Mouse (Mus musculus): ENCODE data around the gene Tcp11l1. TPM values are rescaled to one million over a fixed set of nuclear protein-coding genes. Genes with fewer than 3 reads are reported as not detected.

The Tcp11l1 gene
- 31.4 and 36.8 TPM in 2 replicates for polyA plus RNA-seq (2015; fragmentation: Nextera tagmentation; extraction: Ambion mirVana)

GRCm38 (mm10) chr2:104711585-104712485 is at the start of gene Tcp11l1:
TSS of gene Tcp11l1 (minus strand) at chr2:104712169.
- peak within 1 kb of the TSS; percentile 85 for H3K9ac ChIP-seq (replicated peaks; ENCODE audit: low read length)
- no peaks in the 10 kb centered on the region for H3K9me3 ChIP-seq (ENCODE audit: low read length)
- H3K4me2 ChIP-seq (replicated peaks; ENCODE audit: low read depth, low read length) = peak within 1 kb of the TSS; percentile 79
- H3K4me3 ChIP-seq (ENCODE audit: low read length) = peak within 1 kb of the TSS; percentile 86
- H3K4me1 ChIP-seq (ENCODE audit: insufficient read depth, low read length) = peaks cover 10% of the 10 kb centered on the region
- H3K27me3 ChIP-seq (ENCODE audit: insufficient read depth, low read length) = no peaks in the 10 kb centered on the region
- WGBS = under 1% methylated on average over 82 of the region's 99 CpGs
- H3K36me3 ChIP-seq (ENCODE audit: insufficient read depth, low read length) = no peaks in the 10 kb centered on the region
- peak within 1 kb of the TSS; percentile 83 for H3K27ac ChIP-seq (ENCODE audit: low read length)
- ATAC-seq (ENCODE audit: low FRiP score, low TSS enrichment) = peak; percentile 92

- ATAC-seq (ENCODE audit: low FRiP score, low TSS enrichment) = no peak
Observed at GRCm38 (mm10) chr2:104750611-104751010, 38.6 kb upstream of the Tcp11l1 start.

GRCm38 (mm10) chr2:104748652-104749183 is 36.7 kb upstream of the Tcp11l1 start:
- H3K9me3 ChIP-seq (ENCODE audit: low read length) = no peaks in the 10 kb centered on the region
- H3K4me2 ChIP-seq (replicated peaks; ENCODE audit: low read depth, low read length) = no peak overlapping the region
- 78% methylated on average over 5 of the region's 5 CpGs for WGBS
- H3K36me3 ChIP-seq (ENCODE audit: insufficient read depth, low read length) = no peaks in the 10 kb centered on the region
- ATAC-seq (ENCODE audit: low FRiP score, low TSS enrichment) = no peak
- H3K4me1 ChIP-seq (ENCODE audit: insufficient read depth, low read length) = no peaks in the 10 kb centered on the region
- H3K9ac ChIP-seq (replicated peaks; ENCODE audit: low read length) = no peak overlapping the region
- H3K27me3 ChIP-seq (ENCODE audit: insufficient read depth, low read length) = no peaks in the 10 kb centered on the region
- no peak overlapping the region for H3K27ac ChIP-seq (ENCODE audit: low read length)
- no peak overlapping the region for H3K4me3 ChIP-seq (ENCODE audit: low read length)

More at GRCm38 (mm10) chr2:104750611-104751010, 38.6 kb upstream of the Tcp11l1 start:
- Histone ChIP-seq H3K4me1 (ENCODE audit: insufficient read depth, low read length) (no peaks in the 10 kb centered on the region), H3K9me3 (ENCODE audit: low read length) (no peaks in the 10 kb centered on the region), H3K4me3 (ENCODE audit: low read length) (no peak overlapping the region), H3K27ac (ENCODE audit: low read length) (no peak overlapping the region), H3K27me3 (ENCODE audit: insufficient read depth, low read length) (no peaks in the 10 kb centered on the region), H3K36me3 (ENCODE audit: insufficient read depth, low read length) (no peaks in the 10 kb centered on the region), H3K4me2 (replicated peaks; ENCODE audit: low read depth, low read length) (no peak overlapping the region), H3K9ac (replicated peaks; ENCODE audit: low read length) (no peak overlapping the region)
- WGBS = 66% methylated on average over 3 of the region's 3 CpGs

GRCm38 (mm10) chr2:104746251-104746650 is 34.3 kb upstream of the Tcp11l1 start:
- WGBS = 66% methylated on average over 8 of the region's 8 CpGs
- Histone ChIP-seq H3K4me2 (replicated peaks; ENCODE audit: low read depth, low read length) (no peak overlapping the region), H3K36me3 (ENCODE audit: insufficient read depth, low read length) (no peaks in the 10 kb centered on the region), H3K9me3 (ENCODE audit: low read length) (no peaks in the 10 kb centered on the region), H3K9ac (replicated peaks; ENCODE audit: low read length) (no peak overlapping the region), H3K27ac (ENCODE audit: low read length) (no peak overlapping the region), H3K4me1 (ENCODE audit: insufficient read depth, low read length) (peaks cover 17% of the 10 kb centered on the region), H3K27me3 (ENCODE audit: insufficient read depth, low read length) (no peaks in the 10 kb centered on the region), H3K4me3 (ENCODE audit: low read length) (no peak overlapping the region)
- ATAC-seq (ENCODE audit: low FRiP score, low TSS enrichment) = no peak

GRCm38 (mm10) chr2:104743971-104744370 is 32.0 kb upstream of the Tcp11l1 start:
- no peaks in the 10 kb centered on the region for H3K9me3 ChIP-seq (ENCODE audit: low read length)
- H3K36me3 ChIP-seq (ENCODE audit: insufficient read depth, low read length) = no peaks in the 10 kb centered on the region
- H3K9ac ChIP-seq (replicated peaks; ENCODE audit: low read length) = no peak overlapping the region
- no peaks in the 10 kb centered on the region for H3K27me3 ChIP-seq (ENCODE audit: insufficient read depth, low read length)
- H3K4me2 ChIP-seq (replicated peaks; ENCODE audit: low read depth, low read length) = no peak overlapping the region
- no peak overlapping the region for H3K27ac ChIP-seq (ENCODE audit: low read length)
- WGBS = 43% methylated on average over 5 of the region's 5 CpGs
- ATAC-seq (ENCODE audit: low FRiP score, low TSS enrichment) = peak; percentile 5; the same call in 1 of the 2 replicates
- no peak overlapping the region for H3K4me3 ChIP-seq (ENCODE audit: low read length)
- H3K4me1 ChIP-seq (ENCODE audit: insufficient read depth, low read length) = peaks cover 28% of the 10 kb centered on the region

- Histone ChIP-seq H3K27me3 (ENCODE audit: insufficient read depth, low read length) (no peaks in the 10 kb centered on the region), H3K9me3 (ENCODE audit: low read length) (no peaks in the 10 kb centered on the region), H3K4me2 (replicated peaks; ENCODE audit: low read depth, low read length) (peak overlapping the region; percentile 85), H3K27ac (ENCODE audit: low read length) (peak overlapping the region; percentile 93), H3K4me1 (ENCODE audit: insufficient read depth, low read length) (peaks cover 31% of the 10 kb centered on the region), H3K36me3 (ENCODE audit: insufficient read depth, low read length) (no peaks in the 10 kb centered on the region), H3K4me3 (ENCODE audit: low read length) (peak overlapping the region; percentile 78), H3K9ac (replicated peaks; ENCODE audit: low read length) (peak overlapping the region; percentile 86)
- ATAC-seq (ENCODE audit: low FRiP score, low TSS enrichment) = peak; percentile 74
- WGBS = 6% methylated on average over 7 of the region's 7 CpGs
Observed at GRCm38 (mm10) chr2:104743160-104743559, 31.2 kb upstream of the Tcp11l1 start.

- H3K4me1 ChIP-seq (ENCODE audit: insufficient read depth, low read length) = peaks cover 31% of the 10 kb centered on the region
- no peaks in the 10 kb centered on the region for H3K36me3 ChIP-seq (ENCODE audit: insufficient read depth, low read length)
- peak within 1 kb of the TSS; percentile 78 for H3K4me3 ChIP-seq (ENCODE audit: low read length)
- peak; percentile 92 for ATAC-seq (ENCODE audit: low FRiP score, low TSS enrichment)
- no peaks in the 10 kb centered on the region for H3K27me3 ChIP-seq (ENCODE audit: insufficient read depth, low read length)
- WGBS = under 1% methylated on average over 31 of the region's 31 CpGs
- peak within 1 kb of the TSS; percentile 85 for H3K4me2 ChIP-seq (replicated peaks; ENCODE audit: low read depth, low read length)
- peak within 1 kb of the TSS; percentile 86 for H3K9ac ChIP-seq (replicated peaks; ENCODE audit: low read length)
- peak within 1 kb of the TSS; percentile 93 for H3K27ac ChIP-seq (ENCODE audit: low read length)
- H3K9me3 ChIP-seq (ENCODE audit: low read length) = no peaks in the 10 kb centered on the region
Observed at GRCm38 (mm10) chr2:104742741-104743064, 30.7 kb upstream of the Tcp11l1 start, which contains the start of gene Depdc7. TSS of gene Depdc7 (minus strand) at chr2:104742878.

GRCm38 (mm10) chr2:104741896-104742740 is 30.1 kb upstream of the Tcp11l1 start:
- Histone ChIP-seq H3K4me2 (replicated peaks; ENCODE audit: low read depth, low read length) (peak overlapping the region; percentile 85), H3K4me3 (ENCODE audit: low read length) (peak overlapping the region; percentile 78), H3K4me1 (ENCODE audit: insufficient read depth, low read length) (peaks cover 31% of the 10 kb centered on the region), H3K27ac (ENCODE audit: low read length) (peak overlapping the region; percentile 93), H3K9me3 (ENCODE audit: low read length) (no peaks in the 10 kb centered on the region), H3K9ac (replicated peaks; ENCODE audit: low read length) (peak overlapping the region; percentile 86), H3K36me3 (ENCODE audit: insufficient read depth, low read length) (no peaks in the 10 kb centered on the region), H3K27me3 (ENCODE audit: insufficient read depth, low read length) (no peaks in the 10 kb centered on the region)
- ATAC-seq (ENCODE audit: low FRiP score, low TSS enrichment) = peak; percentile 8; the same call in 1 of the 2 replicates
- 5% methylated on average over 46 of the region's 46 CpGs for WGBS

- Histone ChIP-seq H3K4me2 (replicated peaks; ENCODE audit: low read depth, low read length) (peak overlapping the region; percentile 85), H3K9me3 (ENCODE audit: low read length) (no peaks in the 10 kb centered on the region), H3K36me3 (ENCODE audit: insufficient read depth, low read length) (no peaks in the 10 kb centered on the region), H3K27ac (ENCODE audit: low read length) (no peak overlapping the region), H3K9ac (replicated peaks; ENCODE audit: low read length) (0 out of 2 replicates have a peak overlapping the region, but pooled peaks have one; percentile 13), H3K4me3 (ENCODE audit: low read length) (peak overlapping the region; percentile 78), H3K27me3 (ENCODE audit: insufficient read depth, low read length) (no peaks in the 10 kb centered on the region), H3K4me1 (ENCODE audit: insufficient read depth, low read length) (peaks cover 37% of the 10 kb centered on the region)
- ATAC-seq (ENCODE audit: low FRiP score, low TSS enrichment) = no peak
- 27% methylated on average over 7 of the region's 7 CpGs for WGBS
Observed at GRCm38 (mm10) chr2:104741015-104741758, 29.2 kb upstream of the Tcp11l1 start.

Data from kidney, embryonic 16.5 days (tissue).